Mouse (Mus musculus) left cerebral cortex, postnatal 36 days (tissue): ENCODE data around the gene Dtymk. TPM values are rescaled to one million over a fixed set of nuclear protein-coding genes. Genes with fewer than 3 reads are reported as not detected.
"Not testable (repeated sequence)": the region's sequence is repeated elsewhere in the genome, so short reads cannot be mapped to it uniquely, and the experiment has no call there.

Source experiments
- DNase-seq, 2 experiments: peaks; one replicate each; pipeline ENCODE4 v3.0.0; 2021 to 2022; ENCODE audit warnings: low spot score in 2 of 2, mixed read lengths in 1 of 2
- intact Hi-C: fragments of 180-260 bp; cut with DNase I; formaldehyde crosslinking; loops from one replicate; pipeline ENCODE4 v1.15.1; 2025
- total RNA-seq, 2 experiments: library from RNA; stranded (reverse); gene quantifications; 2 replicates each; pipeline ENCODE4 v1.2.3; 2021

Gene Dtymk
- total RNA-seq, 2 experiments from 2014 or later, result 47.7 to 50.3 TPM

GRCm38 (mm10) chr1:93808871-93809270 lies 7.1 kb upstream of the Dtymk start:
- intact Hi-C loops, result no loop called here
- no peak for DNase-seq

DNA sequence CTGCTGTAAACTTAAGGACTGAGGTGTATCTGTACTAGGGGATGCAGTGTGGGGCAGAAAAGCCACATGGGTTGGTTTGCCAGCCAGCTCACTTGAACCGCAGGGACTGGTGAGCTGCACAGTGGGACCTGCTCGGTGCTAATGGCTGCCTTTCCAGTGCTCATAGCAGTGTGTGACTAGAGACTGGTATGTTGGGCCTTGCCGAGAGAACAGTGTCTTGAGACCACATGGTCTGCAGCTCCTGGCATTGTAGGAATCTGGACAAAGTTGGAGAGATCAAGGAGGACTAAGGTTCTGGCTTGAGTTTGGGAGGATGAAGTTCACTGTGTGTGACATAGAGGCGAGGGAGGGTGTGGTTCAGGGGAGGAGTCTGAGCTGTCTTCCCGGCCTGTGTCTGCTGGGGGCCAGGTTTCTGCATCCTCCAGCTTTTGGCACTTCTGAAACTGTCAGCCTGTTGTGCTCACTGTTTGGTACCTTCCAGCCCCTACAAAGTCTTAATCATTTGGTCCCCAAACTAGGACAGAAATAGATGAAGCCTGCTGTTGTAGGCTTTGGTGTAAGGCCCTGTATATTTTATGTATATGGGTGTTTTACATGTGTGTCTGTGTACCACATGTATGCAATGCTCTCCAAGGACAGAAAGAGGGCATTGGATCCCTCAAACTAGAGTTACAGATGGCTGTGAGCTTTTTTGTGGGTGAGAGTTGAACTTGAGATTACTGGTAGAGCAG lies 3.7 kb upstream of the Dtymk start:
- intact Hi-C loops, result no loop called here
- no peak for DNase-seq

DNA sequence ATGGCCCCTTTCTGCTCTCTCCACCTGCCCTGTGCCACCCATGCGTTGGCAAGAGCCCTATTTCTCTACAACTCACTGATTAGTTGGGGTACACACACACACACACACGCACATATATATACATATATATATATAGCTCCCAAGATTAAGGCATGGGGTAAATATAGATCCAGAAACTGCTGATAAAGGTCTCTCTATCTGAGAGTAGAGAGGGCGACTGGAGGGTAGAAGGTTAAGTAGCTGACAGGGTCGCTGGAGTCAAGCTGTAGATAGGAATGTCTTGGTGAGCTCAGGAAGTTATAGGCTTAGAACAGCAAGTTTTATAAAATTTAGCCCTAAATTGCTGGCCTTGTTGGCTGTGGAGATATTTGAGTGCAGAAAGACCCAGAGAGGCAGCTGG lies 3.1 kb upstream of the Dtymk start:
- intact Hi-C loops, result loop anchor here (5.0 kb wide), 1 partner anchor 168 kb away; no protein-coding TSS in a partner anchor
- no peak for DNase-seq

GRCm38 (mm10) chr1:93803556-93804507 lies 2.1 kb upstream of the Dtymk start, which contains the start of gene Ing5:
Gene Ing5, plus strand, starts transcription at chr1:93803965.
- intact Hi-C loops, result loop anchor here (5.0 kb wide), 1 partner anchor 167 kb away; no protein-coding TSS in a partner anchor
- DNase-seq, result peak; percentile 99 to 100

- intact Hi-C loops, result loop anchor here (5.0 kb wide), 1 partner anchor 165 kb away; no protein-coding TSS in a partner anchor
- DNase-seq, result no peak
Measured at GRCm38 (mm10) chr1:93802771-93803170, 1.0 kb upstream of the Dtymk start.

DNA sequence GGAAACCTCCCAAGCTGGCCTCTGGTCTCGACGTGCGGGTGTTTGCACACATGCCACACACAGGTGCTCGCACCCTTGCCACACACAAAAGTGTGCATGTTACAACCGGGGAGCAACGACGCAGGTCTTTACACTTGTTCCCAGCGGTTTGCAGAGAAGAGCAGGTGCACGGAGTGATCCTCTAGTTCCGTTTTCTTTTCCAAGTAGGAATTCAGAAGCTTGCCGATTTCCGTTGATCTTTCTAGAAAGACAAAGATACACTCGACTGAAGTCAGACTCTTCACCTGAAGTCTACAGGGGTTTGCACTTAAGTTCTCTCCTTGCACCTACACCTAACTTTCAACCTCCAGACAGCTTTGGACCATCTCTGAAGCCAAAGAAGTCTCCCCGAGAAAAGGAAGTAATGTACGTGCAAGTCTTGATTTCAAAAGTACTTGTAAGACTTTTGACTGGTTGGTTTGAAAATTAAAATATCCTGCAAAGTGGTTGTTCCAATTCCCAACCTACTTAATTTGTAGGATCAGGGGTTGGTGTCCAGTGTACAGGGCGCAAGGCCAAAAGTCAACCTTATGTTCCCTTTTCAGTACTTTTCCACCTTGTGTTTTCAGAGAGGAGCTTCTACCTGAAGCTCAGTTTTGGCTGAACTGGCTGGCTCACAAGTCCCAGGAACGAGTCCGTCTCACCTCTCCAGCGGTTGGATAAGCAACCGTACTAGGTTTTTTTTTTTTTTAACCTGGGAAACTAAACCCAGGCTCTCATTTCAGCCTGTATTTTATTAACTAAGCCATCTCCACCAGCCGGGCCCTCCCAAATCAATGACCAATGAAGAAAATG lies 847 bp downstream of the Dtymk start:
- intact Hi-C loops, result loop anchor here (2.0 to 5.0 kb wide), 2 partner anchors 46 to 164 kb away; partner anchors contain the start of gene Thap4
- no peak for DNase-seq

- DNase-seq, result no peak
- intact Hi-C loops, result no loop called here
Measured at GRCm38 (mm10) chr1:93795886-93796285, 5.8 kb downstream of the Dtymk start.

GRCm38 (mm10) chr1:93794526-93794925 lies 7.2 kb downstream of the Dtymk start:
- no peak for DNase-seq
- intact Hi-C loops, result no loop called here

DNA sequence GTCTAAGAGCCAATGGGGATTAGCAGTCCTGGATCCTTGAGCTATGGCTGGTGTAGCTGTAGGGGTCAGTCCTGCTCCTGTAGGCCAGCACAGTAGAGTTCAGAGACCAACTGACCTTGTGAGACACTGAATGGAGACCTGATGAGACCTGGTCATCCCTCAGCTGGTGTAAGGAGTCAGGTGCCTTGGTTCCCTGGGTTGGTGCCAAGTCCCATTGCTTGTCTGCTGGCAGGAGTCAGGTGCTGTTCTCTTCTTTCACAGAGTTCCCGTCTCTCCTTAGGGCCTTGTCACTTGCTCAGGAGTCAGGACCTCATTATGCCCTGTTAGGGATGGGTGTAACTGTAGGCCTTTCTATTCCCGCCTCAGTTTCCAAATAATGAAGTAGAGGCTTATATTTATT lies 14.8 kb downstream of the Dtymk start:
- no peak for DNase-seq
- intact Hi-C loops, result no loop called here

DNA sequence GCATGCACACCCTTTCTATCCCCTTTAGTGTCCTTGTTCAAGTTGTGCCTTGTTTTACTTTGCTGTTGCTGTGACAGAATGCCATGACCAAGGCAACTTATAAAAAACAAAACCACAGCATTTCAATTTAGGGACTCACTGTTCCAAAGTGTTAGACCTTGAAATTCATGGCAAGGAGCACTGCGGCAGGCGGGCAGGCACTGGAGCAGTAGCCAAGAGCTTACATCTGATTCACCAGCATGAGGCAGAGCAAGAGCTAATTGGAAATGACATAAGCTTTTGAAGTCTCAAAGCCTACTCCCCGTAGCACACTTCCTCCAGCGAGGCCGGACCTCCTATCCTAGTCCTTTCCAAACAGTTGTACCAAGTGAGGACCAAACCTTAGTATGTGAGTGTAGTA lies 25.0 kb downstream of the Dtymk start:
- DNase-seq, result no peak
- intact Hi-C loops, result no loop called here

GRCm38 (mm10) chr1:93769901-93770300 lies 31.8 kb downstream of the Dtymk start:
- no peak for DNase-seq
- intact Hi-C loops, result no loop called here

DNA sequence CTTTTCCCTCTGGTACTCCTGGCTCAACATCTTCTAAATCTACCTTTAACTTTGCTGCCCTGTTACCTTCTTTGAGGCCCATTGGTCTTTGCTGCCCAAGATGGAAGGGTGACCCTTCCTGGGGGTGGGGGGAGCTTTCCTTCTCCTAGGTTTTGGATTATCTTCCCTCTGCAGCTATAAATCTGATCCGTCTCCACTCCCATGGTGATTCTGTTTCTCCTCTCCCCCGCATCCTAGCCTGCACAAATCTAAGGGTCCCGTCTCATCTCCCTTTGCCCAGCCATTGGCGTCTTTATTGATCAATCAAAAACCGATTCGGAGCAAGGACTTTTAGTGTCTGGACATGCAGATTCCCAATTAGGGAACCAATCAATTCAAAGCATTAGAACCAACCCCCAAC lies 34.1 kb downstream of the Dtymk start:
- no peak for DNase-seq

GRCm38 (mm10) chr1:93764871-93765591 lies 36.7 kb downstream of the Dtymk start:
- intact Hi-C loops, result no loop called here
- DNase-seq, result peak in 1 of 2 experiments; percentile 16

More for the DNA sequence above, 34.1 kb downstream of the Dtymk start:
- intact Hi-C loops, result no loop called here

- intact Hi-C loops, result not testable (repeated sequence)
Measured at GRCm38 (mm10) chr1:93763531-93763930, 38.2 kb downstream of the Dtymk start.

DNA sequence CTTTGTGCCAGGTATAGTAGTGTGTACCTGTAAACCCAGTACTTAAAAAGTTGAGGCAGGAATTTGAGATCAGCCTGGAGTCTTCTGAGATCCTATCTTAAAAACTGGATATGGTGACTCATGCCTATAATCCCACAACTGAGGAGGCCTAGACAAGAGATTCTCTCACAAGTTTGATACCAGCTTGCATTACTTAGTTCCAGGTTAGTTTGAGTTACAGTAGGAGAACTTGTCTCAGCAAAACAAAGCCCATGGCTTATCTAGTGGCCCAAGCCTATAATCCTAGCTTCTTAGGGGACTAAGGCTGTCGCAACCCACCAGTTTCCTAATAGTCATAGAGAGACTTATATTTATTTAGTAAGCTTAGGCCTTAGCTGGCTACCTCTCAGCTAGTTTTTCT lies 41.7 kb downstream of the Dtymk start:
- no peak for DNase-seq

More at GRCm38 (mm10) chr1:93763531-93763930, 38.2 kb downstream of the Dtymk start:
- not testable (repeated sequence) for DNase-seq

DNA sequence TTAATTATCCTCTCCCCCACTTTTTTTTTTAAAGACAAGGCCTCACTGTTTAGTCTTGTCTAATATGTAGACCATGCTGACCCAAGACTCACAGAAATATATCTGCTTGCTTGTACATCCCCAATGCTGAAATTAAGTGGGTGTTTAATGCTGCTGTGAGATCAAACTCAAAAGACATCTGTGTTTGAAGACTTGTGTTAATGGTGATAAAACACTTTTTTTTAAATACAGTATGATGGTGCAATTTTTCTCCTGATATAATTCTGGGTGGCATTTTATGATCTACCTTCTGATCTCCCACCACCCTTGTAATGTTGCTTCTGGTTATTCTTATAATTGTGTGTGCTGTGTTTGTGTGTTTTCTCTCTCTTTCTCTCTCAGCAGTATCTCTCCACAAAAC lies 45.6 kb downstream of the Dtymk start:
- no peak for DNase-seq
- intact Hi-C loops, result no loop called here

More for the DNA sequence above, 41.7 kb downstream of the Dtymk start:
- intact Hi-C loops, result no loop called here

- intact Hi-C loops, result loop anchor here (2.0 kb wide), 1 partner anchor 45 kb away; the partner anchor contains the start of gene Dtymk
- DNase-seq, result no peak
Measured at GRCm38 (mm10) chr1:93755618-93756017, 46.1 kb downstream of the Dtymk start.

DNA sequence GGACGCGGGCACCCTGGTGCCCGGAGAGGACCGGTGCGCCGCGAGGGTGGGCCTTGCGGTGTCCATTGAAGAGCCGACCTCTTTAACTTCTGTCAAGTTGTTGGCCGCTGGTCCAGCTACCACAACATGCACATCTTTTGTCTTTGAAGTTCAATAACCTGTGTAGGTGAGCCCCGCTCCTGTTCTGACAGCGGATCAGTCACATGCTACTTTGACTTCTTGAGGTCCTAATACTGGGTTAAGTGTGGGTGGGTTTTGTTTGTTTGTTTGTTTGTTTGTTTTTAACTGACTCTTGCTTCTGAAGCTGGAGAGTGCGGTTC lies 46.5 kb downstream of the Dtymk start:
- intact Hi-C loops, result loop anchor here (2.0 kb wide), 1 partner anchor 46 kb away; the partner anchor contains the start of gene Dtymk
- DNase-seq, result no peak
